Mouse (Mus musculus) CH12.LX (cell line): ENCODE results near the gene Man1a. TPM values are rescaled to one million over a fixed set of nuclear protein-coding genes. Genes with fewer than 3 reads are reported as not detected.

Experiments used
- DNase-seq: peaks from one replicate; pipeline ENCODE4 v3.0.0-alpha.2; 2013; ENCODE audit errors: extremely low read depth
- H3K27ac ChIP-seq: 2 replicates; pipeline ENCODE4 v1.5.1; 2012; ENCODE audit warnings: low read depth, mild to moderate bottlenecking, control low read depth, moderate library complexity; ENCODE audit not compliant: insufficient read depth
- H3K27me3 ChIP-seq: replicated peaks from 2 replicates; pipeline ENCODE3; 2012; ENCODE audit warnings: inconsistent platforms
- H3K36me3 ChIP-seq, 2 experiments: replicated peaks in 1 of 2; 2 replicates each; pipeline versions ENCODE3 to v1.6.1; 2012; ENCODE audit warnings: inconsistent platforms in 1 of 2, low read length in 1 of 2, mild to moderate bottlenecking in 1 of 2, mixed read lengths in 1 of 2, moderate library complexity in 1 of 2; ENCODE audit not compliant: control insufficient read depth in 1 of 2, insufficient read depth in 1 of 2
- H3K4me1 ChIP-seq, 2 experiments: 2 replicates each; pipeline ENCODE4 v1.6.1; 2012; ENCODE audit warnings: inconsistent platforms in 1 of 2, moderate library complexity in 1 of 2; ENCODE audit not compliant: insufficient read depth in 2 of 2, control insufficient read depth in 1 of 2
- H3K4me2 ChIP-seq: 2 replicates; pipeline ENCODE4 v1.6.1; 2012; ENCODE audit warnings: low read depth, mild to moderate bottlenecking, control low read depth; ENCODE audit not compliant: poor library complexity, insufficient read depth, severe bottlenecking
- H3K4me3 ChIP-seq, 3 experiments: fragments of 150-350 bp in 1 of 3; sonication (generic) in 1 of 3; replicated peaks in 1 of 3; 2 replicates each; pipeline versions ENCODE3 to v1.5.1; 2011 to 2012; ENCODE audit warnings: low read depth in 2 of 3, low read length in 2 of 3, mild to moderate bottlenecking in 2 of 3, moderate library complexity in 2 of 3, control low read depth in 1 of 3, improper control_type of control experiment in 1 of 3, inconsistent platforms in 1 of 3, mixed read lengths in 1 of 3; ENCODE audit not compliant: poor library complexity in 1 of 3
- H3K79me2 ChIP-seq: replicated peaks from 2 replicates; pipeline ENCODE4 v1.6.1; 2012; ENCODE audit warnings: mild to moderate bottlenecking, moderate library complexity; ENCODE audit not compliant: control insufficient read depth, poor library complexity, insufficient read depth, severe bottlenecking; ENCODE audit errors: extremely low read depth
- H3K9ac ChIP-seq: 2 replicates; pipeline ENCODE4 v1.6.1; 2012; ENCODE audit warnings: low read depth, mild to moderate bottlenecking, control low read depth, moderate library complexity; ENCODE audit not compliant: insufficient read depth
- H3K9me3 ChIP-seq: replicated peaks from 2 replicates; pipeline ENCODE3; 2012; ENCODE audit warnings: low read length, inconsistent platforms, mixed read lengths
- CHD1 ChIP-seq: IDR thresholded peaks from 2 replicates; pipeline ENCODE4 v1.6.1; 2012; ENCODE audit warnings: low read depth, low read length, improper control_type of control experiment, inconsistent platforms
- CHD2 ChIP-seq: IDR thresholded peaks from 2 replicates; pipeline ENCODE4 v1.6.1; 2011; ENCODE audit warnings: low read length, improper control_type of control experiment
- CTCF ChIP-seq, 2 experiments: IDR thresholded peaks in 1 of 2; conservative IDR thresholded peaks in 1 of 2; 2 replicates each; pipeline ENCODE4 v1.5.1; 2011 to 2012; ENCODE audit warnings: low read depth in 2 of 2, low read length in 2 of 2, improper control_type of control experiment in 1 of 2, inconsistent platforms in 1 of 2, mild to moderate bottlenecking in 1 of 2, moderate library complexity in 1 of 2
- E2F4 ChIP-seq: IDR thresholded peaks from 2 replicates; pipeline ENCODE4 v1.6.1; 2011; ENCODE audit warnings: low read depth, low read length, improper control_type of control experiment; ENCODE audit not compliant: insufficient replicate concordance
- EP300 ChIP-seq: IDR thresholded peaks from 2 replicates; pipeline ENCODE4 v1.6.1; 2011; ENCODE audit warnings: low read length, improper control_type of control experiment
- ETS1 ChIP-seq: conservative IDR thresholded peaks from 2 replicates; pipeline ENCODE4 v1.6.1; 2012; ENCODE audit warnings: low read depth, mild to moderate bottlenecking, inconsistent platforms, low read length, improper control_type of control experiment, moderate library complexity
- GABPA ChIP-seq: IDR thresholded peaks from 2 replicates; pipeline ENCODE4 v1.6.1; 2012; ENCODE audit warnings: low read depth, low read length, improper control_type of control experiment, inconsistent platforms; ENCODE audit not compliant: insufficient replicate concordance
- IRF4 ChIP-seq: IDR thresholded peaks from 2 replicates; pipeline ENCODE4 v1.6.1; 2014; ENCODE audit warnings: low read depth, mild to moderate bottlenecking, inconsistent platforms, low read length, improper control_type of control experiment
- JUN ChIP-seq: IDR thresholded peaks from 2 replicates; pipeline ENCODE4 v1.6.1; 2011; ENCODE audit warnings: low read depth, mild to moderate bottlenecking, low read length, improper control_type of control experiment, moderate library complexity; ENCODE audit not compliant: insufficient read depth
- KAT2A ChIP-seq: IDR thresholded peaks from 2 replicates; pipeline ENCODE4 v1.6.1; 2012; ENCODE audit warnings: low read length, improper control_type of control experiment, inconsistent platforms; ENCODE audit not compliant: insufficient replicate concordance
- MAFK ChIP-seq: IDR thresholded peaks from 2 replicates; pipeline ENCODE4 v1.6.1; 2011; ENCODE audit warnings: low read length, improper control_type of control experiment; ENCODE audit not compliant: insufficient replicate concordance
- MEF2A ChIP-seq: IDR thresholded peaks from 2 replicates; pipeline ENCODE4 v1.6.1; 2014; ENCODE audit warnings: low read depth, mild to moderate bottlenecking, inconsistent platforms, low read length, improper control_type of control experiment, borderline replicate concordance
- MXI1 ChIP-seq: IDR thresholded peaks from 2 replicates; pipeline ENCODE4 v1.6.1; 2011; ENCODE audit warnings: mild to moderate bottlenecking, low read depth, low read length, improper control_type of control experiment
- NRF1 ChIP-seq: IDR thresholded peaks from 2 replicates; pipeline ENCODE4 v1.6.1; 2014; ENCODE audit warnings: low read depth, mild to moderate bottlenecking, inconsistent platforms, low read length, improper control_type of control experiment, moderate library complexity
- POLR2A ChIP-seq: IDR thresholded peaks from 2 replicates; pipeline ENCODE4 v1.6.1; 2011; ENCODE audit warnings: low read depth, mild to moderate bottlenecking, improper control_type of control experiment, low read length
- SIN3A ChIP-seq: IDR thresholded peaks from 2 replicates; pipeline ENCODE4 v1.6.1; 2012; ENCODE audit warnings: low read length, improper control_type of control experiment, inconsistent platforms
- SMC3 ChIP-seq: IDR thresholded peaks from 2 replicates; pipeline ENCODE4 v1.6.1; 2011; ENCODE audit warnings: low read depth, low read length, improper control_type of control experiment
- UBTF ChIP-seq: IDR thresholded peaks from 2 replicates; pipeline ENCODE4 v1.6.1; 2012; ENCODE audit warnings: low read depth, mild to moderate bottlenecking, inconsistent platforms, low read length, improper control_type of control experiment, moderate library complexity
- USF1 ChIP-seq: IDR thresholded peaks from 2 replicates; pipeline ENCODE4 v1.6.1; 2014; ENCODE audit warnings: low read depth, mild to moderate bottlenecking, inconsistent platforms, low read length, improper control_type of control experiment
- USF2 ChIP-seq: conservative IDR thresholded peaks from 2 replicates; pipeline ENCODE4 v1.6.1; 2011; ENCODE audit warnings: low read depth, low read length, improper control_type of control experiment
- ZC3H11A ChIP-seq: IDR thresholded peaks from 2 replicates; pipeline ENCODE4 v1.6.1; 2012; ENCODE audit warnings: low read depth, mild to moderate bottlenecking, inconsistent platforms, low read length, improper control_type of control experiment
- ZKSCAN1 ChIP-seq: IDR thresholded peaks from 2 replicates; pipeline ENCODE4 v1.6.1; 2012; ENCODE audit warnings: low read depth, inconsistent platforms, low read length, improper control_type of control experiment, borderline replicate concordance
- ZNF384 ChIP-seq: IDR thresholded peaks from 2 replicates; pipeline ENCODE4 v1.6.1; 2012; ENCODE audit warnings: low read depth, low read length, improper control_type of control experiment, inconsistent platforms
- dilution Hi-C: fragments of 300-500 bp; cut with MboI; formaldehyde crosslinking; loops from 2 replicates; pipeline ENCODE4 v1.14.3; 2020; ENCODE audit warnings: low sequenced_read_pairs; ENCODE audit not compliant: extremely low pct_unique_long_range_greater_than_20kb, extremely low pct_ligation_motif_present
- in situ Hi-C: fragments of 300-500 bp; cut with MboI; formaldehyde crosslinking; loops from 3 replicates; pipeline ENCODE4 v1.14.3; 2019; ENCODE audit warnings: low sequenced_read_pairs, low pct_ligation_motif_present, low pct_unique_long_range_greater_than_20kb, mixed read lengths
- polyA plus RNA-seq: library from polyadenylated mRNA; unstranded; fragments of >175 nt; gene quantifications from 2 replicates; pipeline ENCODE4 v1.2.1, GENCODE M21; 2012; ENCODE audit warnings: low read depth; ENCODE audit not compliant: insufficient read length
- total RNA-seq, 2 experiments: library from RNA; depleted of rRNA; stranded (reverse); fragments of 300-350 nt in 1 of 2; fragments of >200 nt in 1 of 2; gene quantifications; 2 replicates each; pipeline ENCODE4 v1.2.3; 2012 to 2014

Gene Man1a
- total and polyA plus RNA-seq, 3 experiments: 104 to 211 (median 191) TPM

DNA sequence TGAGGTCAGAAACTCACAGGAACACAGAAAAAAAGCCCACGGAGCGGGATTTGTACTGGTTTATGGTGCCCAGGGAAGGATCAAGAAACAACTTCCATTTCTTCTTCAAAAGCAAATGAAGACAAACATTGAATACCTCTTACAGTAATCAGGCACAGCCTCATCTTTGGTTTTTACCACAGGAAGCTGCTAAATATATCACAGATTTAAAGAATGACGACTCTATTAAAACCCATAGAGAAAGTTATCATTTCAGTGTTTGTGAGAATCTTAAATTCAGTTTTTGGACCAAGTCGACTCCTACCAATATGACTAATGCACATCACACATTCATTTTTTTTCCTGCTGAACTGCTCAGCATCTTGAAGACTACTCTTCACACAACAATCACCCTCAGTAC is 86.0 kb downstream of the Man1a start:
- H3K79me2 ChIP-seq: peaks cover 18% of the 10 kb centered on the region
- H3K36me3 ChIP-seq: peaks cover 14 to 46% of the 10 kb centered on the region in 2 experiments
- H3K4me3 ChIP-seq: no peak overlapping the region
- H3K27ac ChIP-seq: no peak overlapping the region
- H3K9ac ChIP-seq: no peak overlapping the region
- DNase-seq: no peak
- in situ Hi-C loops: no loop called here
- H3K4me2 ChIP-seq: no peak overlapping the region
- peaks cover 4 to 39% of the 10 kb centered on the region in 2 experiments; a peak in 3 of 4 replicates for H3K4me1 ChIP-seq
- H3K27me3 ChIP-seq: no peaks in the 10 kb centered on the region
- dilution Hi-C loops: no loop called here
- no peaks in the 10 kb centered on the region for H3K9me3 ChIP-seq
- no peak for TF ChIP-seq USF2
- no peak for TF ChIP-seq POLR2A
- no peak for TF ChIP-seq KAT2A
- no peak for TF ChIP-seq CHD1
- TF ChIP-seq CHD2: no peak
- no peak for TF ChIP-seq USF1
- TF ChIP-seq E2F4: no peak
- no peak for TF ChIP-seq ETS1
- no peak for TF ChIP-seq GABPA
- TF ChIP-seq MAFK: no peak
- TF ChIP-seq SIN3A: no peak
- no peak for TF ChIP-seq UBTF
- no peak for TF ChIP-seq ZNF384

DNA sequence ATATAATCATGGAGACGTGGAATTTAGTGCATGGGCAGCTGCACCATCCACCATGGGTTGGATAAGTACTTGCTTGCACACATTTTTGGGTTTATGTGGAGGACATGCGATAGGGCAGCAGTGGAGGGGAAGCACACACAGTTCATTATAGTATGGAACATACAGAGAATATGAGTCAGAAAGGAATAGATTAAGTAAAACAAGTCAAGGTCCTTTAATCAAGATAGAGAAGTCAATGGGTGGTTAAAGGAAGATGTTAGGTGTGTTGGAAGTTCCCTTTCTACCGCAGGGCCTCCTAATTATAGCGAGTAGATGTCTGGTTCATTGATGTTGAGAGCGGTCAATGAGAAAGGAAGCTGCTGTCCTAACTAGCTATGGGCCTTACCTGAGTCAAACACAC is 91.5 kb downstream of the Man1a start:
- peak; percentile 59 for DNase-seq
- Histone ChIP-seq H3K36me3 (peaks cover 26 to 58% of the 10 kb centered on the region in 2 experiments), H3K4me3 (no peak overlapping the region), H3K27me3 (no peaks in the 10 kb centered on the region), H3K4me1 (peaks cover 4 to 48% of the 10 kb centered on the region in 2 experiments; a peak in 3 of 4 replicates), H3K9ac (no peak overlapping the region), H3K79me2 (peaks cover 12% of the 10 kb centered on the region), H3K4me2 (no peak overlapping the region; the same call in 1 of the 2 replicates), H3K27ac (peak overlapping the region; percentile 41; the same call in 1 of the 2 replicates), H3K9me3 (no peaks in the 10 kb centered on the region)
- in situ Hi-C loops: no loop called here
- dilution Hi-C loops: no loop called here
- TF ChIP-seq EP300 (peak; percentile 27; the same call in 1 of the 2 replicates), JUN (no peak), CTCF (conservative IDR thresholded peaks at IDR 0.05 in 1 of 2, IDR thresholded peaks at IDR 0.05 in 1 of 2; ENCODE audit: low read depth in 2 of 2, low read length in 2 of 2) (no peak), MXI1 (no peak), IRF4 (peak; percentile 38; the same call in 1 of the 2 replicates), USF1 (no peak), NRF1 (no peak), SMC3 (no peak), MEF2A (0 out of 2 replicates have a peak, but pooled peaks have one; percentile 44), ZKSCAN1 (no peak), ZC3H11A (no peak), ETS1 (peak; percentile 23), CHD2 (no peak), ZNF384 (no peak)
